Mouse (Mus musculus) forelimb bud, embryonic 11.5 days (tissue): ENCODE measurements around the gene Bag6.

Experiments
- DNase-seq: peaks from one replicate; pipeline ENCODE4 v3.0.0-alpha.2; 2012; ENCODE audit warnings: low read depth, low spot score

Gene Bag6

GRCm38 (mm10) chr17:35167794-35168193, 32.8 kb downstream of the Bag6 start:
- DNase-seq, result no peak

GRCm38 (mm10) chr17:35168541-35169207, 33.7 kb downstream of the Bag6 start:
- DNase-seq, result peak; percentile 68

GRCm38 (mm10) chr17:35172445-35173234, 37.7 kb downstream of the Bag6 start:
- DNase-seq, result no peak

- no peak for DNase-seq
These were observed 38.4 kb downstream of the Bag6 start for GRCm38 (mm10) chr17:35173329-35173728.

GRCm38 (mm10) chr17:35174201-35174977, 39.4 kb downstream of the Bag6 start:
- no peak for DNase-seq

- DNase-seq, result no peak
These were observed 40.4 kb downstream of the Bag6 start for GRCm38 (mm10) chr17:35175382-35175781.

- DNase-seq, result no peak
These were observed 41.0 kb downstream of the Bag6 start, which contains the start of gene Aif1 for GRCm38 (mm10) chr17:35175968-35176367. Gene Aif1 (minus strand): TSS chr17:35176068.

GRCm38 (mm10) chr17:35178528-35178927, 43.5 kb downstream of the Bag6 start:
- DNase-seq, result peak; percentile 72

GRCm38 (mm10) chr17:35180093-35180492, 45.1 kb downstream of the Bag6 start:
- DNase-seq, result no peak

- peak; percentile 58 for DNase-seq
These were observed 50.9 kb downstream of the Bag6 start for GRCm38 (mm10) chr17:35185639-35186611.

- peak; percentile 61 for DNase-seq
These were observed 51.7 kb downstream of the Bag6 start for GRCm38 (mm10) chr17:35186681-35187080.

GRCm38 (mm10) chr17:35187345-35187744, 52.4 kb downstream of the Bag6 start:
- DNase-seq, result no peak

- DNase-seq, result no peak
These were observed 53.1 kb downstream of the Bag6 start, which contains the start of gene Lst1 for GRCm38 (mm10) chr17:35187959-35188610. Gene Lst1 (minus strand): TSS chr17:35188439.

GRCm38 (mm10) chr17:35189186-35189585, 54.2 kb downstream of the Bag6 start:
- DNase-seq, result no peak

- DNase-seq, result no peak
These were observed 55.1 kb downstream of the Bag6 start for GRCm38 (mm10) chr17:35190096-35190495.

GRCm38 (mm10) chr17:35191723-35192122, 56.7 kb downstream of the Bag6 start:
- no peak for DNase-seq

GRCm38 (mm10) chr17:35192924-35193323, 57.9 kb downstream of the Bag6 start:
- no peak for DNase-seq

- DNase-seq, result no peak
These were observed 59.2 kb downstream of the Bag6 start, which contains the start of gene Ltb for GRCm38 (mm10) chr17:35193881-35194843. Gene Ltb (plus strand): TSS chr17:35194439.
